Mouse (Mus musculus): ENCODE results near the gene Med9.
"Not testable (repeated sequence)": the region's sequence is repeated elsewhere in the genome, so short reads cannot be mapped to it uniquely, and the experiment has no call there.

Med9 gene

DNA sequence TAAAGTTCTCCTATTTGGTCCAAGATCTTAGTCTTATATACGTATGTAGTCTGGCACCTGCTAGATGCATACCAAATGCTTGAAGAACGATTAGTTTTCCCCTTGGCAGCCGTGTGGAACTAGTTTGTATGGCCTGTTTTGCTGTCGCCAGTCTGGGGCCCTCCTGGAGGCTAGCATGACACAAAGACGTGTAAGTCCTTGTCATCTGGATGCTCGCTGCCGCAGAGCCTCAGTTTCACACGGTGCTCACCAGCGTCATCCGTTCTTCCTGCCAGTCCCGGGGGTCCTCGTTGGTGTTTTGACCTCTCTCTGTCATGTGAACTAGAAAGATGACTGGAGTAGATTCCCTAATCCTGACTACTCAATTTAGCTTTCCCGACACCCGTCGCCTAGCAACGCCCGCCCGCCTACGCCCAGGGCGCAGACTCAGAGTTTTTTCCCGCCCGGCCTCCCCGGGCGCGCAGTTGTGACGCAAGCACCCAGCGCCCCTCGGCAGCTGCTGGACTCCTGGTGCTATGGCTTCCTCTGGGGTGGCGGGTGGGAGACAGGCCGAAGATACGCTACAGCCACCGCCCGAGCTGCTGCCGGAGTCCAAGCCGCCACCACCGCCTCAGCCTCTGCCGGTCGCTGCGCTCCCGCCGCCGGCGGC lies at the start of gene Med9:
TSS of gene Med9 (plus strand) at position 455 of the 649 bp plus-strand sequence.
- peak; percentile 97 for DNase-seq

DNA sequence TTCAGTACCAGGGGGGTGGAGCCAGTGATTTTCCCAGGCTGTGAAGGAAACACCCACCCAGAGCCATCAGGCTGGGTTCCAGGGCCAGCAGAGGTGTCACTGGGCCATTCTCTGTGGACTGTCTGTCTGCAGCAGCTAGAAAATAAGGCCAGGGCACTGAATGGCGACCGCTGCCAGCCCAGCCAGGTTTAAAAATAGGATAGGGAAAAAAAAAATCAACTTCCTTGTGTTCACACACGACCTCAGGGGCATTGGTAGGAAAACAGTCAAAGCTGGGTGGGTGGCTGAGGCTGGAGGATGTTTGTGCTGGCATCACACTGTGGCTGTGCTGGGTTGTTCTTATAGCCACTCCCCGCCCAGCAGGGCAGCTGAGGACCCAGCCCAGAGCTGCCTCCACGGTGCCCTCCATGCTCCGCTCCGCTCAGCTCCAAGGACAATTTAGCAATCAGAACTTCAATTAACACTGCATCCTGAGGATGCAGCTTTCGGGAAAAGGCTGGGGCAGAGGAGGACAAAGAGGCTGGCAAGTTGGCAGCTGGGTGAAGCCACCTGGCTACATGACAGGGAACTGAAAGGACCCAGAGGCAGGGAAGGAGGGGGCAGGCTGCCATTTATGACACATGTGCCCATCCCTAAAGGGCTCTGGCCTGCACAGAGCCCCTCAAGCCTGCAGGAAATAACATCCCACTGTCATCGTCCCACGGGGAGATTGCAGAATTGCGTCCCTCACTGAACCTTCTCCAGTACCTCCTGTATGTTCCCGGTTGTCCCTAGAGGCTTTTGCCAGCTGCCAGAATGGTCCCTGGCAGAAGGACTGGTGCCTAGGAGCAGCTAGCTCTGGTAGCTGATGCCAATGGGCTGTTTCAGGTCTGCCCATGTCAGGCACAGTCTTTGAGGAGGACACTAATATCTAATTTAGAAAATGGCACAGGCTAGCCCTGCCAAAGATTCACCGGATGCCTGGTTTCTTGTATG lies 48.0 kb upstream of the Med9 start:
- DNase-seq: peak; percentile 67

- no peak for DNase-seq
Observed at GRCm38 (mm10) chr11:59900995-59901394, 47.0 kb upstream of the Med9 start.

- DNase-seq: peak; percentile 43
Observed at GRCm38 (mm10) chr11:59902045-59902726, 45.8 kb upstream of the Med9 start.

DNA sequence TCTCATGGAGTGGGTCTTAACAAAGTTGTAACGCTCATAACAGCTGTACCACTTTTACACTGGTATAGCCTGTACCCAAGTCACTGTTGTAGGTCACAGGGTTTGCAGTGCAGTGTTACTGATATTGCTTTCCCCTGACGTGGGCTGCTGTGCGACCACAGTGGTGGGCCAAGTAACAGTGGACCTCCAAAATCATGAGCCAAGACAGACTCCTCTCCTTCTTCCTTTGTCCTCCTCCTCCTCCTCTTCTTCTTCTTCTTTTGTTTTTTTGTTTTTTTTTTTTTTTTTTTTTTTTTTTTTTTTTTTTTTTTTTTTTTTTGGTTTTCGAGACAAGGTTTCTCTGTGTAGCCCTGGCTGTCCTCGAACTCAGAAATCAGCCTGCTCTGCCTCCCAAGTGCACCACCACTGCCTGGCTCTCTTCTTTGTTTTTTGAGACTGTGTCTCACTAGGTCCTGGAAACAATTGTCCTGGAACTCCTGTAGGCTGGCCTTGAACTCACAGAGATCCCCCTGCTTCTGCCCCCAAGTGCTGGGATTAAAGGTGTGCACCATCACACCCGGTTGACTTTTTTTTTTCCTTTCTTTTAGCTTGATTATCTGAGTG lies 41.4 kb upstream of the Med9 start:
- no peak for DNase-seq

GRCm38 (mm10) chr11:59908446-59908845 lies 39.6 kb upstream of the Med9 start:
- DNase-seq: peak; percentile 44

GRCm38 (mm10) chr11:59910586-59910985 lies 37.4 kb upstream of the Med9 start:
- DNase-seq: no peak

DNA sequence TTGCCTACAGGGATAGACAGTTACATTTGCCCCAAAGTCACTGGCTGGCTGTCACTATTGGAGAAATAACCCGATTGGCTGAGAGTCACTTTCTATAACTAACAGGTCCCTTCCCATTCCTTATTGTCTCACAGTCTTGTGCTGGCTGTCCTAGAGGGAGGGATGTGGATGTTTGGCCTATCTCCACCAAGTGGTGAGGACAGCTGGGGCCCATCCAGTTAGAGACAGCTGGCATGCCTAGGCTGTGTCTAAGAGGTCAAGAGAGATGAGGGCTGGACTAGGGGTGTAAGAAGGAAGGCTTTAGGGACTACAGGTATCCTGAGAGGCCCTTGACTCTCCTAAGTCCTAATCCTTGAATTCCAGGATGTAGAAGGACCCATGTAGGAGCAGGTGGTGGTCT lies 36.5 kb upstream of the Med9 start:
- DNase-seq: no peak

GRCm38 (mm10) chr11:59913702-59914101 lies 34.3 kb upstream of the Med9 start:
- DNase-seq: no peak

DNA sequence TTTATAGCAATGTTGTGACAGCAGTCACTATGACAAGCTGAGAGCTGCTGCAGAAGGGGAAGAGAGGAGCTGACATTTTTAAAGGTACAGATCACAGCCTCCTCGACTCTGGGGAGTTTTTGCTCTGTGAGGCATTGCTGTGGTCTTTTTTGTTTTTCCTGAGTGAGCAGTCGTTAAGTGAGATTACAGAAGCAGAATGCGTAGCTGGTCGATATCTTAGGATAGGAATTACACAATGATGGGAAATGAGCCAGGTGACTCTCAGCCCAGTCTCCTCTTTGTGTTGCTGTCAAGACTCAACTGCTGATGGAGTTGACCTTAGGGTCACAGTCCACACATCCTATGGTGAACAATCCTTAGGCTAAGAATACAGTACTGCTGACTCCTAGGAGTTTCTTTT lies 30.0 kb upstream of the Med9 start:
- peak; percentile 60 for DNase-seq

DNA sequence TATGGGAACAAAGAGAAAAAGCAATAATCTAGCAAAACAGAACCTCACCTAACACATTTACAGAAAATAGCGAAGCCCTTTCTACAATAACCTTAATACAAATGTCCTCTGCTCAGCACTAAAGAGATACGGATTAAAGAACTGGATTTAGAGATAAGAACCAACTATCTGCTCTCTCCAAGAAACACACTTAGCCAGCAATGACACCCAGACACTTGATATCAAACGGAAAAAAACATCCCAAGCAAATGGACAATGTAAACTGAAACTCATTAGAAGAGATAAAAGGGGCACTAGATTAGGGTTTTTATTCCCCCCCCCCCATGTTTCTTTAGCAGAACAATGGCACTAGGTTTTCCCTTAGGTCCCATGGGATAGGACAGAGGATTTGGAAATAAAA lies 28.6 kb upstream of the Med9 start:
- DNase-seq: no peak

DNA sequence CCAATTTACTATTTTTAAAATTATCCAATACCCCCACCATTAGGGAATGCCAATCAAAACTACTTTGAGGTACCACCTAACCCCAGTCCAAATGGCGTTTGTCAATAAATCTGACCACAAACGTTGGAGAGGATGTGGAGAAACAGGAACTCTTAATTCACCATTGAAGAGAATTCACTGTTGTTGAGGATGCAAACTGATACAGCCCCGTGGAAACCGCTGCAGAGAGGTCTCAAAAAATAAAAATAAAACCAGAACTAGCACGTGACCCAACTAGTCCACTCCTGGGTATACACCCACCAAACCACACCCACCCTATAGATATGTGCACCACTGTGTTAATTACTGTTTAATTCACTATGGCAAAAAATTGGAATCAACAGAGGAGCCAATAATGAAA lies 27.7 kb upstream of the Med9 start:
- no peak for DNase-seq

- DNase-seq: peak; percentile 82
Observed at GRCm38 (mm10) chr11:59921265-59921664, 26.7 kb upstream of the Med9 start.

GRCm38 (mm10) chr11:59930031-59930430 lies 18.0 kb upstream of the Med9 start:
- no peak for DNase-seq

- no peak for DNase-seq
Observed at GRCm38 (mm10) chr11:59932560-59933337, 15.3 kb upstream of the Med9 start.

GRCm38 (mm10) chr11:59933943-59934342 lies 14.1 kb upstream of the Med9 start:
- no peak for DNase-seq

DNA sequence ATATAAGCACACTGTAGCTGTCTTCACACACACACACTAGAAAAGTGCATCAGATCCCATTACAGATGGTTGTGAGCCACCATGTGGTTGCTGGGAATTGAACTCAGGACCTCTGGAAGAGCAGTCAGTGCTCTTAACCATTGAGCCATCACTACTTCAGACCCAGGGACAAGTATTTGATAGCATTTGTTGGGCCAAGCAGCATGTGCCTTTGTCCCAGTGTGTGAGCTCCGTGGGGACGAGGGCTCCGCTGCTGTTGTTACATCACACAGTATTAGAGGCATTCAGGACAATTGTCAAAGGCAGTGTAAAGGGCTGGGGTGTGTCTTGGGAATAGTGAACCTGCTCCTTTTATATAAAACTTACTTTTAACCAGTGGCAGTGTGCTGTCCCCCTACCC lies 11.0 kb upstream of the Med9 start:
- no peak for DNase-seq

GRCm38 (mm10) chr11:59937615-59938014 lies 10.4 kb upstream of the Med9 start:
- no peak for DNase-seq

GRCm38 (mm10) chr11:59939821-59940220 lies 8.2 kb upstream of the Med9 start:
- DNase-seq: no peak

DNA sequence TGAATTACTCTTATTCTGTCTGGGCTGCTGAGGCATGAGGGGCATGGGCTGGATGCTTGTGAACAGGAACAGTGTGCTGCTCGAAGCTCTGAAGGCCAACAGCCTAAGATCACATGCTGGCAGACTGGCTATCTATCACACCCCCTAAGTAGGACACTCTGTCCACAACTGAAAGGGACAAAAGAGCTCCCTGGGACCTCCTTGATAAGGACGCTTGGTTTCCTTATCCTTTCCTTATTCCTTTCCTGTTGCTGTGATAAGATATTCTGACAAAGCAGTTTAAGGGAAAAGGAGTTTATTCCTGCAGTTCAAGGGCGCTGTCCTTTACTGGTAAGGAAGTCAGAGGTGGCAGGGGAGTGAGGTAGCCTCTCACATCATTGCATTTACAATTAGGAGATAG lies 7.4 kb upstream of the Med9 start:
- no peak for DNase-seq

DNA sequence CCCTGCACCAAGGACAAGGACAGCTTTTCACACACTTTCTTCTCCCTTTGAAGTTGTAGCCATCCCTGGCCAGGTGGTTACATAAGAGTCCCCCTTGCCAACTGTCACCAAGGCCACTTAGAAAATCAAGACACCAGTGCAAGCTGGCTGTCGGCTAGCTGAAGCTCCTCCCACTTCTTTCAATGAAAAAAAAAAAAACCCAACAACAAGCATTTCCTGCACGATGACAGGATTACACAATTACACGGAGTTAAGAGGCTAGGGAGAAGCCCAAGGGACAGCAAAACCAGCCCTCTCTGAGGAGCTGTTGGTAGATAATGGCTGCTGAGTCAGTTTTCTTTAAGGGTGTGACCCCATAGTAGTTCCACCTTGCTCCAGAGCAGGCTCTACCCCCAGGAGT lies 6.6 kb upstream of the Med9 start:
- DNase-seq: no peak

- DNase-seq: not testable (repeated sequence)
Observed at GRCm38 (mm10) chr11:59944855-59945254, 3.2 kb upstream of the Med9 start.
